Mouse (Mus musculus) retina, postnatal 1 day (tissue): Measurements from ENCODE around the gene Fam216a.
"Not testable (repeated sequence)": the region's sequence is repeated elsewhere in the genome, so short reads cannot be mapped to it uniquely, and the experiment has no call there.

Source experiments
- DNase-seq: peaks from one replicate; pipeline ENCODE4 v3.0.0-alpha.2; 2012

The Fam216a gene

DNA sequence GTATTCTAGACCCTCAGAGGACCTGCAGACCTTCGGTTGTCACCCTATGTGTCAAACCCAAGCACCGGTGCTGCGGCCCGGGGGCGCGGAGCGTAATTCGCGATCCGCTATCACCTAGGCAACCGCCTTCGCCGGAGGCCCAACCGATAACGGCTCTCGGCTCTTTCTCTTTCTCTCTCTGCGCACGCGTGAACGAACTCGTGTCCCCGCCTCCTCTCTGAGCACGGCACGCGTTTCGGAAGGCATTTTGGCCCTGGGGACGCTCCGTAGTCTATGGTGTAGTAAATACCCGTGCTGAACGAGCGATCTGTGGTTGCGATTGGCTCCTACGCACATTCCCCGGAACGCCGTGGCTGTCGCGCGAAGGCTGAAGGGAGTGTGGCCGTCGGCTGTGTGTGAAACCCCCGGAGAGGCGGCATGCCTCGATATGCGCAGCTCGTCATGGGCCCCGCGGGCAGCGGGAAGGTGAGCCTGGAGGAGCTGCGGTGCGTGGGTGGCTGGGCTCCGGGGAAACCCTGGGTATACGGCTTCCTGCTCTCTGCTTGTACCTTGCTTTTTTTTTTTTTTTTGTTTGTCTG, at the start of gene Fam216a:
Gene Fam216a (minus strand): TSS at position 173 of the 578 bp plus-strand sequence.
- DNase-seq, result peak; percentile 100

DNA sequence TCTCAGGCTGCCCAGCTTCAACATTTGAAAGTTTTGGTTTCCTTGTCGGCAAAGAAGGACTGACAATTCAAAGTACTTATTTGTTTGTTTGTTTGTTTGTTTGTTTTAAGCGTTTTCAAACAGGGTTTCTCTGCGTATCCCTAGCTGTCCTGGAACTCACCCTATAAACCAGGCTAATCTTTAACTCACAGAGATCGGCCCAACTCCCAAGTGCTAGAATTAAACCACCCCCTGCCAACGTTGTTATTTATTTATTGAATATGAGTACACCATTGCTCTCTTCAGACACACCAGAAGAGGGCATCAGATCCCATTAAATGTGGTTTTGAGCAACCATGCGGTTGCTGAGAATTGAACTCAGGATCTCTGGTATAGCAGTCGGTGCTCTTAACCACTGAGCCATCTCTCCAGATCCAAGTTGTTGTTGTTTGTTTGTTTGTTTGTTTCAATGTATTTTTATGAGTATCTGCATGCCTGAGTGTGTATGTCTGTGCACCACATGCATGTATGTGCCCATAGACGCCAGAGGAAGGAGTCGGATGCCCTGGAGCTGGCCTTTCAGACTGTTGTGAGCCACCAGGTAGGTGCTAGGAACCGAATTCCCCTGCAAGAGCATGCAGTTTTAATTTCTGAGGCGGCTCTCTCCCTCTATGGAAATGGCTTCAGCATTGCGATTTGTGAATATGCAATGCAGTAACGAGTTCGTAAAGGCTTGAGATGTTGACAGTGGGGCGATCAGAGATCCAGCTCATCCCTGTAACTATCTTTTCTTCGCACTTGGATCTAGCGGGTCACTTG, 49.3 kb upstream of the Fam216a start, which contains the start of gene Anapc7:
Gene Anapc7 (plus strand): TSS at position 423 of the 798 bp plus-strand sequence.
- DNase-seq, result peak; percentile 31

DNA sequence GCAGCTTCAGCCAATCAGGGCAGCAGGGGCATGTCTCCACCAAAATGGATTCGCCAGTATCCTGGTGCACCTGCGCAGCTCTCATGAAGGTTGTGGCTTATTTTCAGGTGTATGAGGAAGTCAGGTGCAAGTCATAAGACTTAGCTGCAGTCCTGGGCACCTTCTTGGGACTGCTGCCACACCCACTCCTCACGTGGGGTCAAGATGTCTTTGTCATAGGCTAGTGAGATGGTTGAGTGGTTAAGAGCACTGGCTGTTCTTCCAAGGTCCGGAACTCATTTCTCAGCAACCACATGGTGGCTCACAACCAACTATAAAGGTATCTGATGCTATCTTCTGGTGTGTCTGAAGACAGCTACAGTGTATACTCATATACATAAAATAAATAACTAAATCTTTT, 48.5 kb upstream of the Fam216a start:
- not testable (repeated sequence) for DNase-seq

DNA sequence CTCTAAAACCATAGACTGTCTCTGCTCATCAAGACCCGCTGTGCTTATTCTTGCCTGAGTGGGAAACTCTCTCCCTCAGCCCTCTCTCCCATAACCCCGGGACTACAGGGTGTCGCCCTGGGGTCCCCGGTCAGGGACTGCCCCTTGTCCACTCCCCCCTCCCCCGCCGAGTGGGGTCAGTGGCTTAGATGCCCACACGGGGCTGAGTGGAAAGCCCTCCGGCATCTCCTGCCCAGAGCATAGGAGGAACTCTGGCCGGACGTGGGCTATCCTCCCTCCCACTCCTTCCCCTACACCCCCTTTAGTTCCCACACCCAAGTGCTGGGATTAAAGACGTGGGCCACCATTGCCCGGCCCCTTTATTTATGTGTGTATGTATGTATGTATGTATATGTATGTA, 43.3 kb upstream of the Fam216a start:
- DNase-seq, result no peak

DNA sequence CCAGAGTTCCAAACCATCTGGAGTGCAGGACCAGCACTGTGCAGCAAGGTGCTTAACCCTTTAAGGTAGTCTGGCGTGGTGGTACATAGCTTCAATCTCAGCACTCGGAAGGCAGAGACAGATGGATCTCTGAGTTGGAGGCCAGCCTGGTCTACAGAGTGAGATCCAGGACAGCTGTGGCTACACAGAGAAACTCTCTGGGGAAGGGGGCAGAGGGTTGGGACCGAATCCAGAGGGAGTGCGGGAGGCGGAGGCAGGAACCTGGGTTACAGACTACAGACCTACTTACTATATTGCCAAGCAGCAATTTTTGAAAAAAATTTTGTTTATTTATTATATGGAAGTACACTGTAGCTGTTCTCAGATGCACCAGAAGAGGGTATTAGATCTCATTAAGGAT, 42.2 kb upstream of the Fam216a start:
- no peak for DNase-seq

DNA sequence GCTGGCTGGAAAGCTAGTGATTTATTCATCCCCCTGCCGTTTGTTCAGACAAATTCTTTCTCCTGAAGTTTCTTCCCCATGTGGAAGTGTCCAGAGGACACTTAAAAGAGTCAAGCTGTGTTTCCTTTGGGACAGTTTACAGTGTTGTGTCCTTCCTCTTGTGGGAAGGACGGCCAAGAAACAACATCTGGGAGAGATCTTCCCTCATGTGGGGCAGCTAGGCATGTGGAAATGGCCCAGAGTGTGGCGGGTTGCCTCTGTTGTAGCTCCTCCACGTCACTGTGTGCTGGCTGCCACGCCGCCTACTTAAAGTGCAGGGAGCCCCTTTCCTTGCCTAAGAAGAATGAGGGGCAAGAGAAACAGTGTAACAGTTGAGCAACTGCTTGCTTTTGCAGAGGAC, 40.7 kb upstream of the Fam216a start:
- DNase-seq, result no peak

DNA sequence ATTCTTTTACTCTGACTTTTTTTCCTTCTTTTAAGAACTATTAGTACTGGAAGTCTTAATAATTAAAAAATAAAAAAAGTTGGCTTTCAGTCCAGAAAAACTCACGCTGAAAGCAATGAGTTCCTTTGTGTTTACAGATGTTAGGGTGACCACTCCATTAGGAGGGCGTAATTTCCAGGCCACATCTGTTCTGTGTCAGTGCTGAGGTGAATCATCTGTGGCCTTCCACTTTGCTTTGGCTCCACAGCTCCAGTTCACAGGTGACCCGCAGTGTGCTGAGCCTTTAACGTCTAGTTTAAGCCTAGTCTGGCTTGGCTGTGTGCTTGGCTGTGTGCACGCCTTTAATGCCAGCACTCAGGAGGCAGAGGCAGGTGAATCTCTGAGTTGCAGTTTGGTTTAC, 39.7 kb upstream of the Fam216a start:
- DNase-seq, result no peak

DNA sequence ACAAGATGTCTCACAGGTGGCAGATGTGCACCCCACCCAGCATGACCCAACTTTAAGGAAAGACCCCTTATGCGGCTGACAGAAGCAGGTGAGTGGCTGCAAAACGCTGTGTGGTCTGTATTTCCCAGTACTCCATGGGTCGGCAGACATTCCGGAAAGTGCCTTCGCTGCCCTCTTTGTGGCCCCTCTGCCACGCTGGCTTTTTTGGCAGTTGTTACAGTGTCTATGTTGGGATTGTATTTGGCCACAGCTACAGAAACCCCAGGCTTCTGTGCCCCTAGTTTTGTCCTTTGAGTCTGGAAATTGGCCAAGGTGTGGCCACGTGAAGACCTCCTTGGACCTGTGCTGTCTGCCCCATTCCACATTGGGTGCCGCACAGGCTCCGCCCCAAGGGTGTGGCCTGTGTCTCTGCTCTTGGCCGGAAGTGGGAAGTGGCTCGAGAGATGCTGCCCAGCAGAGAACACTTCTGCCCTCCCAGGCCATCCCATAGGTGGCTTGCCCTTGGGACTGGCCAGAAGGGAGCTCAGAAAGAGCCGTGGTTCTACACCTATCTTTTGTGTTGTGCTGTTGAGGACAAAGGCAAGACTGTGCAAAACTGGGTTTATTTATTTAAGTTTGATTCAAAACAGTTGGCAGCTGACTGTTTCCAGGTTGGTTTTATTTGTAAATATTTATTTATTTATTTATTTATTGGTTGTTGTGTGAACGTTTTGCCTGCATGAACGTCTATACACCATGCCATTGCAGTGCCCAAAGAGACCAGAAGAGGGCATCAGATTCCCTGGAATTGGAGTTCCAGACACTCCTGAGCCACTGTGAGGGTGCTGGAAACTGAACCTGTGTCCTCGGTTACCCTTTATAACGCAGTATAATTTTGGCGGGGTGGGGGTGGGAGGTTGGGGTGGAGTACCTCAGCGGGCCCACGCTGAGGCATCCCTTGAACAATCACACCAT, 37.8 kb upstream of the Fam216a start:
- peak; percentile 25 for DNase-seq

DNA sequence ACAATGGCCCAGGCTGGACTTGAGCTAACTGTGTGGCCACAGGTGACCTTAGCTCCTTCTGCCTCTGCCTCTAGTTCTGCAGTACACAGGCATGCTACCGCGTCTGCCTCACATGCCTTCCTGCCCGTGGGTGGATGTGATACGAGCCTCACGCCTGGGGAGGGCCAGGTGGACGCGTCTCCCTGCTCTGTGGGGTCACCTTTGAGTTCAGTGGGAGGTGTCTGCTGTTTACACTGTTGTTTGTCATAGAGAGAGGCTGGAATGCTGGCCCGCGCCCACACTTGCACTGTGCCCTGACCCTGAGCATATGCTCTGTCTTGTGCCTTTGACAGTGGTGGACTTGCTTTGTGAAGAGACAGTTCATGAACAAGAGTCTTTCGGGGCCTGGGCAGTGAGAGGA, 33.4 kb upstream of the Fam216a start:
- DNase-seq, result no peak

DNA sequence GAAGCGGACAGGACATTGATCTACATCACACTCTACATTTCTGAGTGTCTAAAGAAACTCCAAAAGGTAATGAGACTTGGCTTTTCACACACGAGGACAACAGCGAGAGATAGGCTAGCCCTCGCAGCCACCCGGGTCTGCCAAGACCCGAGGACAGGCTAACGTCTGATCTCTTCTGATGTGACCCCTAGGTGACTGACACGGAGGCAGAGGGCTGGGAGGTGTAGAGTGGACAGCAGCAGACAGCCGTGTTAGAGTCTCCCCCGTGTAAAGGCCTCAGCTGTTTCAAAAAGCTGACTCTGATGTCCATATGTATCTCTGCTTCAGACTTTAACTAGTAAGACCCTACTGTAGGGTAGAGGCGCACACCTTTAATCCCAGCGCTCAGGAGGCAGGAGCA, 31.2 kb upstream of the Fam216a start:
- DNase-seq, result no peak

DNA sequence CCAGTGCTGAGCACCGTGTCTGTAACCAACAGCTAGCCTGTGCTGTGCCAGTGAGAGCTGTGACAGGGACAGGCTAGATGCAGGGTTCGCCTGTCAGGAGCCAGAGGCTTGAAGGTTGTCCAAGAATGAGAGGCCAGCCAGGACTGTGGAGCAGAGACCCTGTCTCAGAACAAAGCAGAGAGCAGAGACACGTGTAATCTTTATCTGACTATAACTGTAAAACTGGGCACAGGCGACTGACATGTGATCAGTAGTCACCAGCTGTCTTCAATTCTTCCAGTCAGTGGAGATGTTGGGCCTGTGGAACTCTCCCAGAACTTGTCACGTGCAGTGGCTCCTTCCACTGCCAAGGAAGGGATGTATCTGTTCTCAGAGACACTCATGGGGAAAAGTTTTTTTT, 30.6 kb upstream of the Fam216a start:
- DNase-seq, result no peak

DNA sequence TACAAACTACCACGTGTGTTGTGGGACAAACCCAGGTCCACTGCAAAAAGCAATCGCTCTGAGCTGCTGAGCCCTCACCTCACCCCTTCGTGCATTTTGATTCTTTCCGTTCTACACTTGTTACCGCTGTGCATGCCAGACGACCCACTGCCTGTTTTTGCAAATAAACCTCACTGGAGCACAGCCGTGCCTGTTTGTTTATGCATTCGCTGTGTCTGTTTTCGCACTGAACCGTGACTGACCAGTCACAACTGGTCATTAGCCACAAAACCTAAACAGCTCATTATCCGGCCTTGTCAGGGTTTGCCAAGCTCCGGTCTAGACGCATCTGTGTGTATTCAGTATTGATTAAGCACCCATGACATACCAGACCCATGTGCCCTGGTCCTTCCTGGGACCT, 30.0 kb upstream of the Fam216a start:
- DNase-seq, result no peak

DNA sequence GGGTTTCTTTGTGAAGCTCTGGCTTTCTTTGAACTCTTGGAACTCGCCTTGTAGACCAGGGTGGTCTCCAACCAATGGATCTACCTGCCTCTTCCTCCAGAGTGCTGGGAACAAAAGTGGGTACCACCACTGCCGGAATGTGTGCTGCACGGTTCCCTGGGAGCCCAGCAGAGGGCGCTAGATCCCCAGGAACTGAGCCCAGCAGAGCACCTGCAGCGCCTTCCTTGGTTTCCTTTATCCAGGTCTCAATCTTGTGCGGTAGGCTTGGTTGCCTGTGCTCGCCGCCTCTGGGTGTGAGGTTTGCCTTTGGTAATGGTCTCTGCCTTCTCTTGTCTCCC, 29.1 kb upstream of the Fam216a start:
- peak; percentile 63 for DNase-seq

DNA sequence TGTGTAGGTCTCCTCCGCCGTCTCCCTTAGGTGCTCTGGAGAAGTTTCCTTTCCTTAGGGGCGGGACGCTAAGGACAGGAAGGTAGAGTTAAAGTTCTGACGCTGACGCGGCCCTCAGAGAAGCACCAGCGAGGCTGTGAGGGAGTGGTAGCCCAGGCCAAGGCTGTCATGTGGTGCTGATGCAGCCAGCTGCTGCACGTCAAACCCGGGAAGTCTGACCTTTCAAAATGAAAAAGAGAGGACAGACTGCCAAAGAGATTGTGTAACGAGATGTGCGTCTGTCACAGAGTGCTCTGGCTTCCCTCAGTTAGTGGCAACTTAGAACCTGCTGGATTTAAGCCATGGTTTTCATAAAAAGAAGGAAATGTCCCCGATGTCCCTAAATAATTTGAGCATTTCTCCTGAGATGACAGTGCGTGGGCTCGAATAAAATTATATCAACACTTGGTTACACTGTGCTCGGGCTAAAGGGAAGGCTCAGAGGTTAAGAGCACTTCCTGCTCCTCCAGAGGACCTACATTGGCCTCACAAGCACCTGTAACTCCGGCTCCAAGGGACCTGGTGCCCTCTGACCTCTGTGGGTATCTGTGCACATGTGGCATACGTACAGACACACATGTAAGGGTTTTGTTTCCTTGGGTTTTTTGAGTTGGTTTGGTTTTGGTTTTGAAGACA, 28.6 kb upstream of the Fam216a start:
- no peak for DNase-seq

DNA sequence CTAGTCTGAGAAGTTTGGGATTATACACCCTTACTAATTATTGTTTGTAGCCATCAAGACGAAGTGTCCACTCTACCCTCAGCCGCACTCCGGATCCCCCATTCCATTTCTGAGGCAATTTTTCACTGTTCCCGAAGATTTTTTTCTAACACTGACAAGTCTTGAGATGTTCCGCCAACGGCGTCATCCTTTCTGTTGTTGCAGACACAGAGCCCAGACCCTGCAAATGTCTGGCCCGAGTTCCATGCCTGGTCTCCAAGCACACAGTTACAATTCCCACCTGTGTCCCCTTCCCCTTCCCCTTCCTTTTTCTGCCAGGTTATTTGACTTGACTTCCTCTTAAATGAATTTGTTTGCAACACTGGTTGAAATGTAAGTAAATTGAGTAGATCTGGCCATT, 27.7 kb upstream of the Fam216a start:
- no peak for DNase-seq

DNA sequence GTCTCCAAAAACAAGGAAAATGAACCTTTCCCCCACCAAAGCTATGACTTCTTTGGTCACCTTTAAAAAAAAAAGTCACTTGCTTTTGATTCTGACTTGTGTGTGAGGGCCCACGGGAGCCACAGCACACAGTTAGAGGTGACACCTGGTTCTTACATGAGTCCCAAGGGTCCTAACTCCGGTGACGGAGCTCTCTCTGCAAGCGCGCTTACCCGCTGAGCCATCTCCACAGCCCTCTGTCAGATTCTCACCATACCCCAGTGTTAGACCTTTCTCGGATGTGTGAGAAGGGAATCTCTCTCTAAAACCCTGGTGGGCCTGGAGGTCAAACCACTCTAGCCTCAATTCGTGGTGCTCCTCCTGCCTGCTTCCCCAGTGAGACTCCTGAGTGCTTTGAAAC, 25.3 kb upstream of the Fam216a start:
- DNase-seq, result no peak

DNA sequence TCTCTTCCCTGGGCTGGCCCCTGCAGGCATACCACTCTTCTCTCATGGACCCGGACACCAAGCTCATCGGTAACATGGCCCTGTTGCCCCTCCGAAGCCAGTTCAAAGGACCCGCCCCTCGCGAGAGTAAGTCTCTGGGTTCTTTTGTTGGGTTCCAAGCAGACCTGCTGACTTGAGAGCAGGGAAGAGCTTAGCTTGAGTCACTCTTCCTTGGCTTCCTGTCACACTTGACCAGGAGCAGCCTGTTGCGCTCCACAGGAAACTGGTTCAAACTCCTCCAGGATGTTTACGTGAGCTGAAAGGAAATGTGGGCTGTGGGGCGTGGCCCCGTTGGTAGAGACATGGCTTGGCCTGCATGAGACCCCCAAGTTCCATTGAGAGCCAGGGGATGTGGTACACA, 24.6 kb upstream of the Fam216a start:
- DNase-seq, result no peak

DNA sequence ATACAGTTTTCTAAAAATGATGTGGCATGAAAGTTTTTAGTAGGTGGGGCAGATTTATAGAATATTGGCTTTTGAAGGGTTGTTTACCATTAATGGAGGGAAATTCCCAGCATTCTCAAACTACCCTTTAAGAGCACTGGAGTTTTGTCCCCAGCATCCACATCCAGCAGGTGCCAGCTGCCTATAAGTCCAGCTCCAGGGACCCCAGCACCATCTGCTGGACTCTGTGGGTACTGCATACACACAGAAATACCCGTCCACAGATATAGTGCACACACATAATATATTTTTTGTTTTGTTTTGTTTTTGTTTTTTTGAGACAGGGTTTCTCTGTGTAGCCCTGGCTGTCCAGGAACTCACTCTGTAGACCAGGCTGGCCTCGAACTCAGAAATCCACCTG, 21.7 kb upstream of the Fam216a start:
- DNase-seq, result peak; percentile 80

DNA sequence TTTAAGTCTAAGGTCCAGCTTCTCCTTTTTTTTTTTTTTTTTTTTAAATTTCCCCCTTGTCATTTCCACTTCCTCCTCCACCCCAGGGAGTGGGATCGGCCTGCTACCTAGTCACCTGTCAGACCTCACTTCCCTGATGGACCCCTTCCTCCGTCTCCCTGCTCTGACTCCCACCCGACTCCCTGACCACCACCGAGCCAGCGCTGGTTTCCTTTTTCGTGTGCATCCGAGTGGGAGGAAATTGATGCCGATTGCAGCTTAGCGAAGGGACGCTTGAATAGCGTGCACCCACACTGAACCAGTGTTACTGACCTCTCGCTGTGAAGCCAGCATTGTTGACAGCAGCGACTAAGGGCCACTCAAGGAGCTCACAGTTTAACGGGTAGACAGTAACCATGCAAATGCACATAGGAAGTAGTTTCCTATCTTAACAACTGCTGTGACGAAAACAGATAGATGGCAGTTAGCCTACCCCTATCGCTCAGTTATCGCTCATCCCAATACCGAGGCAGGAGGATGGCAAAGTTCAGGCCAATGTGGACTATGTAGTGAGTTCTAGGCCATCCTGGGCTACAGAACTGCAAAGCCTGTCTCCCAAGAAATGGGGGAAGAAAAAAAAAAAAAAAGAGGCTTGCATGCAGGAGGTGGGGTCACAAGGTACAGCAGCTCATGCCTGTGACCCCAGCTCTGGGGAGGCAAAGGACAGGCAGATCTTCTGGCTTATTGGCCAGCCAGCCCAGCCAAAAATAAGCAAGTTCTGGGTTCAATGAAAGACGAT, 20.3 kb upstream of the Fam216a start:
- DNase-seq, result peak; percentile 49

DNA sequence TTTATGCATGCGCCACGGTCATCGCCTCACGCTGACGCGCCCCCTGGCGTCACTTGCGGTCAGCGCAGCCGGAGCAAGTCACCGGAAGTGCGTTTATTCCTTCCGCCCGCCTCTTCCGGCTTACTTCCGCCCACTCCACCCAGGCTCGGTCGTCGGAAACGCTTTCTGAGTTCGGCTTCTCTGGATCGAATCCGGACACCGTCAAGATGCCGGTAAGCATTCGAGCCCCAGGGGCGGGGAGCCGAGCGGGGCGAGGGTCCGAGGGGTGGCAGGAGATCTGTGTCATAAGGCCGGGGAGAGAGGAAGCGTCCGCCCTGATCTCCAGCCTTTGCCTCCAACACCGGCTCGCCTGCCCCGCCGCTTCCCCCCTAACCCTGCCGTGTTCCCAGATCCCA, 19.6 kb upstream of the Fam216a start, which contains the start of gene Arpc3:
Gene Arpc3 (plus strand): TSS at position 93 of the 395 bp plus-strand sequence.
- DNase-seq, result peak; percentile 92

DNA sequence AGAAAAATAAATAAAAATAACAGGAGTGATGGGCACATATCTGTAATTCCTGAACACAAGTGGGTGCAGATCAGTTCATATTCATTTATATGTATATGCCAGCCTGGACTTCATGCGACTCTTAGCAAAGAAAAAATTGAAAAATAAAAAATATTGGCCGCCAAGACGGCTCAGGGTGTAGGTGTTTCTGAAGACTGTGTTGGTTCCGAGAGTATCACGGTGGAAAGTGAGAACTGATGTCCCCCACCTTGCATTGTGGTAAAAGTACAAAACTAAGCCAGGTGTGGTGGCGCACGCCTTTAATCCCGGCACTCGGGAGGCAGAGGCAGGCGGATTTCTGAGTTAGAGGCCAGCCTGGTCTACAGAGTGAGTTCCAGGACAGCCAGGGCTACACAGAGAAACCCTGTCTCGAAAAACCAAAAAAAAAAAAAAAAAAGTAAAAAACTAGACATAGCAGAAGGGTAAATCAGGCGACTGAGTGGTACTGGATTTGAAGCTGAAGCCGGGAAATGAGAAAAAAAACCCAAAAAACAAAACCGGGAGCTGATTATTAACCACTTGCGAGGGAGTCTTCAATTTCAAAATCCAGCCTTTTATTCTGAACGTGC, 19.1 kb upstream of the Fam216a start:
- DNase-seq, result no peak

DNA sequence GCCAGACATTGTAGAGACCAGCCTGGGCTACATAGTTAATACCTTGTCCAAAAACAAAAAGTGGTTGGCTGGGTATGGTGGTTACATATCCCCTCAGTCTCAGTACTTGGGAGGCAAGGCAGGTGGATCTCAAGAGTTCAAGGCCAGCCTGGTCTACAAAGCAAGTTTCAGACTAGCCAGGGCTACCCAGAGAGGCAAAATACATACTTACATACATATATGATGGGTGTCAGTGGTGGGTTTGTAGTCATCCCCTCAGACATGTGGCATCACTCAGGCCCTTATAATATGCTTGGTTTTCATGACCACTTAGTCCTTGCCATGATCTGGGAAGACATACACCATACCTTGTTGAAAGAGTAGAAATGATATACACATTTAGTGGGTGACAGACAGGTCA, 18.5 kb upstream of the Fam216a start:
- no peak for DNase-seq
